Mouse (Mus musculus): ENCODE measurements around the gene S100a16. TPM values are rescaled to one million over a fixed set of nuclear protein-coding genes. Genes with fewer than 3 reads are reported as not detected.
A peak's percentile ranks its signal among the peaks of the same experiment; 100 is the strongest.

The S100a16 gene
- polyA plus RNA-seq, 1 experiment from 2014 or later = 40.0 TPM

DNA sequence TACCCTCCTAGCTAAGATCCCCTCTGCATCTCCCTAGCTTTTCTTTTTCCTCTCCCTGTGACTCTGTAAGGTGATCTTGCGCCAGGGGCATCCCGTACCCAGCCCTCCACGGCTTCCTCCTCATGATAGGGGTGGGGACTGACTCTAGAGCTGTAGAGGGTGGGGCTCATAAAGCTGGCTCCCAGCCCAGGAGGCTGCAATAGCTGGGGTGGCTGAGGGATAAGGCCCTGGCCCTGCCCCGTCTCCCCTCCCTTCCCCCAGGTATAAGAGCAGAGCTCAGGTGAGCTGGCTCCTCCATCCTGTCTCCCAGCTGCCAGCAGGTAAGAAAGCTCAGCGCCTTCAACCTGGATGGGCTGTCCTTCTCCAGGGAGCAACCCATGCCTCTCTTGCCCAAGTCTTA is 10.5 kb upstream of the S100a16 start, which contains the start of gene S100a14:
Gene S100a14, plus strand, starts transcription at position 277 of the 400 bp plus-strand sequence.
- H3K9ac ChIP-seq (replicated peaks) = no peak within 1 kb of the TSS
- no peak within 1 kb of the TSS for H3K4me2 ChIP-seq (replicated peaks)
- H3K27me3 ChIP-seq = no peaks in the 10 kb centered on the region
- no peak within 1 kb of the TSS for H3K27ac ChIP-seq (replicated peaks)
- no peak for ATAC-seq (replicated peaks)
- 71% methylated on average over 5 of the region's 5 CpGs for WGBS
- H3K4me1 ChIP-seq = no peaks in the 10 kb centered on the region
- no peaks in the 10 kb centered on the region for H3K9me3 ChIP-seq
- no peak within 1 kb of the TSS for H3K4me3 ChIP-seq
- H3K36me3 ChIP-seq = no peaks in the 10 kb centered on the region

DNA sequence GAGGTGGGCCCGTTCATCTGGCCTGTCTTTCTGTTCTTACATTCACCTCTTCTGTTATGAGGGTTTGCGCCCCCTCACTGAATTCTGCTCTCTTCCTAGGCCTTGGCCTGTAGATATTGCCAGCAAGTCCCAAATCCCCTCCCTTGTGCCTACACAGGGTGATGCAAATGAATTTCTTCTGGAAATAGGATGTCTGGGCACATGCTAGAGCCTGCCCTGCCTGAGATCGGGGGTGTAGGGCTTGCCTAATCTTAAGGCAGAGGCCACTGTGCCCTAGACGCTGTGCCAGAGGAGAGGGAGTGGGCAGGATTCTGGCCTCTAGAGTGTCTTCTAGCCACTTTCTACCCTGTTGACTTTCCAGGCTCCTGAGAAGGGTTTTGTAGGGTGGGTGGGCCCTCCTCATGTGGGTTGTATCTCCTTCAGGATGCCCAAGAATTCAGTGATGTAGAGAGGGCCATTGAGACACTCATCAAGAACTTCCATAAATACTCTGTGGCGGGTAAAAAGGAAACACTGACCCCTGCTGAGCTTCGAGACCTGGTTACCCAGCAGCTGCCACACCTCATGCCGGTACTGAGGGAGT is 9.7 kb upstream of the S100a16 start:
- no peak overlapping the region for H3K27ac ChIP-seq (replicated peaks)
- WGBS = 83% methylated on average over 7 of the region's 7 CpGs
- H3K4me1 ChIP-seq = no peaks in the 10 kb centered on the region
- no peak overlapping the region for H3K4me2 ChIP-seq (replicated peaks)
- no peaks in the 10 kb centered on the region for H3K9me3 ChIP-seq
- no peak overlapping the region for H3K4me3 ChIP-seq
- H3K27me3 ChIP-seq = no peaks in the 10 kb centered on the region
- H3K36me3 ChIP-seq = no peaks in the 10 kb centered on the region
- no peak overlapping the region for H3K9ac ChIP-seq (replicated peaks)
- no peak for ATAC-seq (replicated peaks)

DNA sequence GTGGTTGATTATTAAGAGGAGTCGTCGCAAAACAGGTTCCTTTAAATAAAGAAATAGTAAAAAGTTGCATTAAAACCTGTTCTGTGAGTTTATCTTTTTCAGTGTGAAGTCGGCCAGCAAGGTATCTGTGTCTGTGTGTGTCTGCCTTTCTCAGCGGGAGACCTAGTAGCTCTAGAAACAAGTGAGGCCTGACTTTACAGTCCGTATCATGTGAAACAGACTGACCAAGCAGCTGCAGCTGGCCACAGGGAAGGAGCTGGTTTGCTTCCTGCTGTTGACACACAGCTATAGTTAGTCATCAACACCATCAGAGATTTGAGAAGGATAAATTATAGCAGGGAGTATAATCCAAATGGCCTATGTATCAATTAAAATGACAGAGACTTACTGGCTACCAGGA is 5.3 kb upstream of the S100a16 start:
- Histone ChIP-seq H3K4me1 (no peaks in the 10 kb centered on the region), H3K27ac (replicated peaks) (no peak overlapping the region), H3K9me3 (no peaks in the 10 kb centered on the region), H3K4me2 (replicated peaks) (no peak overlapping the region), H3K36me3 (no peaks in the 10 kb centered on the region), H3K27me3 (no peaks in the 10 kb centered on the region), H3K9ac (replicated peaks) (no peak overlapping the region), H3K4me3 (no peak overlapping the region)
- no peak for ATAC-seq (replicated peaks)
- WGBS = 79% methylated on average over 5 of the region's 5 CpGs

DNA sequence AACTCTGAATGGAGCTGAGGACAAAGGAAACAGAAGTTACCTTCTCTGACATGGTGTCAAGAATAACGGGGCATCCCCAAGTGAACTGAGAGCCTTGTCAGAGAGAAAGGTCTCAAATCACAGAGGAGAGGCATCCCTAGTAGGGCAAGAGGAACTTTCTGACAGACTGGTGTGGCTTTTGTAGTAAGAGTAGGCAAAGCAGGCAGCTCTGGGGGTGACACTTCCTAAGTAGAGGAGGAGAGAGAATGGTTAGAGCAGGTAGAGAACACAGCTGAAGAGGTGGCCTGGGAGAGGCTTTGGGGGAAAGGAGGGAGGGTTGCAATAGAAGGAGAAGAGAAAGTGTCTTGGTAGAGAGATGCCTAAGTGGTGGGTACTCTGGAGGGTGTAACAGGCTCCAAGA is 1.6 kb upstream of the S100a16 start:
- Histone ChIP-seq H3K4me2 (replicated peaks) (no peak overlapping the region), H3K9me3 (no peaks in the 10 kb centered on the region), H3K36me3 (no peaks in the 10 kb centered on the region), H3K27ac (replicated peaks) (no peak overlapping the region), H3K4me3 (no peak overlapping the region), H3K27me3 (no peaks in the 10 kb centered on the region), H3K9ac (replicated peaks) (no peak overlapping the region), H3K4me1 (no peaks in the 10 kb centered on the region)
- no peak for ATAC-seq (replicated peaks)
- 56% methylated on average over 1 of the region's 1 CpGs for WGBS

DNA sequence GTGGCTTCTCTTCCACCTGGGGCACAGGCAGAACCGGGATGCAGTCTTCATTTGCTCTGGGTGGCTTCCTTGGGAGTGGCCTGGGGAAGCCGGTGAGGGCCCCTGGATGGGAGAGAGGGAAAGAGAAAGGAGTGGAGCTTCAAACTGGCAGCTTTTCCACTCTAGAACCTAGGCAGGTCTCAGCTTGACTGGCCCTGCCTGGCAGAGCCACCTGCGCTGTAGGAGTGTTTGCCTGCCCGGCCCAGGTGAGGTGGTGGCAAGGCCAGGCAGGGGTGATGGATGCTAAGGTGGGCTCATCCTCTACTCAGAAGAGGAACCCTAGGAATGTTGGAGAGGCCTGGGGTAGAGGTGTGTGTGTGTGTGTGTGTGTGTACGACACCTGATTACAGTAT is 847 bp downstream of the S100a16 start:
- Histone ChIP-seq H3K4me1 (peaks cover 7% of the 10 kb centered on the region), H3K27me3 (no peaks in the 10 kb centered on the region), H3K4me2 (replicated peaks) (no peak overlapping the region), H3K9ac (replicated peaks) (no peak overlapping the region), H3K36me3 (no peaks in the 10 kb centered on the region), H3K27ac (replicated peaks) (no peak overlapping the region), H3K4me3 (no peak overlapping the region), H3K9me3 (no peaks in the 10 kb centered on the region)
- WGBS = 85% methylated on average over 5 of the region's 5 CpGs
- no peak for ATAC-seq (replicated peaks)

DNA sequence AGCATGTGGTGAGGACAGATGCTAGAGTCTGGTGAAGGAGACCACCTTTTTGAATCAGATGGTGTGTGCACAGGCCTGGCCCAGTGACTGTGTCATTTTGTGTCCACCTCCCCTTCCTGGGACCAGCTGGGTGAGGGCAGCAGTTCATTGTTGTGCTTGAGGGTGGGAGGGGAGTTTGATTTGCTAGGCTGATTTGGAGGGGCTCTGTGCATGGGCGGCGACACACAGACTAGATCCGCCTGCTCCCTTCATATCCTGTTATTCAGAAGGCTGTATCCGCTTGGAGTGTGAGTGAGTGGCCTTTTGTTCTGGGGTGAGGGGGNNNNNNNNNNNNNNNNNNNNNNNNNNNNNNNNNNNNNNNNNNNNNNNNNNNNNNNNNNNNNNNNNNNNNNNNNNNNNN is 3.9 kb downstream of the S100a16 start:
- Histone ChIP-seq H3K27ac (replicated peaks) (0 out of 2 replicates have a peak overlapping the region, but pooled peaks have one; percentile 16), H3K4me2 (replicated peaks) (no peak overlapping the region), H3K27me3 (no peaks in the 10 kb centered on the region), H3K36me3 (no peaks in the 10 kb centered on the region), H3K9me3 (no peaks in the 10 kb centered on the region), H3K9ac (replicated peaks) (no peak overlapping the region), H3K4me3 (no peak overlapping the region), H3K4me1 (peaks cover 7% of the 10 kb centered on the region)
- WGBS = 19% methylated on average over 4 of the region's 4 CpGs
- ATAC-seq (replicated peaks) = peak; percentile 78

DNA sequence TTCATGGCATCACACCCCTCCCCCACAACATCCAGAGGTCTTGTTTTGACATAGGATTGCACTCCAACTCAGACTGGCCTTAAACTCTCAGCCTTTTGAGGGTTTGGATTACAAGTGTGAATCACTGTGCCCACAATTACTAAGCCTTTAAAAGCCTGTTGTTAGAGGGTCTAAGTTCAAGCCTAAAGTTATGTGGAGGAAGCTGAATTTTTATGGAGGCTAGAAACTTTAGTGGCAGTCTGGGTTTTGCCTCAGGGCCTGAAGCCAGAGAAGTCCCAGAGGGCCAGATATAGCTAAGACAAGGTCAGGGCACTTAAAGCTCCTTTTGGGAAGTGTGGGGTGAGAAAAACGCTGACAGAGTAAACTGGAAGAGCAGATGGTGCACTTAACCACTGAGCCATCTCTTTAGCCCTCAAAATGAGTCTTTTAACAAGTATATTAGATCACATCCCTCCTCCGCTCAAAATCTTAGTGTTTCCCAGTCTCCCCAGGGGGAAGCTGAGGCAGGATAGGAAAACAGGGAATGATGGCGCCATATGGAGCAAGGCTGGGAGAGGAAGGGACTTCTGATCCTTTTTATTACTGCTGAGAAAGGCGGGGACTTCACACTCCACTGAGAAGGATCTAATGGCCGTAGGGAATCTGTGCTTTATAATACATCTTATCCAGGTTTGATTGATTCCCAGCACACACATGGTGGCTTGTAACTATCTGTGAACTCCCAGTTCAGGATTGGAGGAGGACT is 12.8 kb downstream of the S100a16 start:
- Histone ChIP-seq H3K9me3 (no peaks in the 10 kb centered on the region), H3K4me3 (no peak overlapping the region), H3K27me3 (no peaks in the 10 kb centered on the region), H3K4me2 (replicated peaks) (no peak overlapping the region), H3K9ac (replicated peaks) (no peak overlapping the region), H3K27ac (replicated peaks) (no peak overlapping the region), H3K4me1 (no peaks in the 10 kb centered on the region), H3K36me3 (no peaks in the 10 kb centered on the region)
- 77% methylated on average over 5 of the region's 5 CpGs for WGBS
- no peak for ATAC-seq (replicated peaks)

DNA sequence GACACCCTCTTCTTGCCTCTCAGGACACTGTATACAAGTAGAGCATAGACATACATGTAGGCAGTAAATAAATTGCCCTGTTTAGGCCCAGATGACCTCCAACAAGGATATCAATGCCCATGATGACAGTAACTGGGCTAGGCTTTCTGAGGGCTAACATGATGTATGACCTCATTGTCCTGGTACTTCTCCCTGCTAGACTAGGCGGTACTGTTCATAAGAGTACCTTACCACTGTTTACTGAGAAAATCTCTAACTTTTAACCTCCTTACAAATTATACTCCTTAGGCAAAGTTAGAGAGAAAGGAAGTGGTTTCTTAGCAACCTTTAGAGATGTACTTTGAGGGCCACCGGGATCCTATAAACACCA is 13.4 kb downstream of the S100a16 start:
- no peak overlapping the region for H3K27ac ChIP-seq (replicated peaks)
- H3K4me1 ChIP-seq = no peaks in the 10 kb centered on the region
- H3K36me3 ChIP-seq = no peaks in the 10 kb centered on the region
- no peak overlapping the region for H3K4me2 ChIP-seq (replicated peaks)
- H3K9ac ChIP-seq (replicated peaks) = no peak overlapping the region
- H3K9me3 ChIP-seq = no peaks in the 10 kb centered on the region
- H3K27me3 ChIP-seq = no peaks in the 10 kb centered on the region
- no peak for ATAC-seq (replicated peaks)
- WGBS = 91% methylated on average over 2 of the region's 2 CpGs
- H3K4me3 ChIP-seq = no peak overlapping the region

DNA sequence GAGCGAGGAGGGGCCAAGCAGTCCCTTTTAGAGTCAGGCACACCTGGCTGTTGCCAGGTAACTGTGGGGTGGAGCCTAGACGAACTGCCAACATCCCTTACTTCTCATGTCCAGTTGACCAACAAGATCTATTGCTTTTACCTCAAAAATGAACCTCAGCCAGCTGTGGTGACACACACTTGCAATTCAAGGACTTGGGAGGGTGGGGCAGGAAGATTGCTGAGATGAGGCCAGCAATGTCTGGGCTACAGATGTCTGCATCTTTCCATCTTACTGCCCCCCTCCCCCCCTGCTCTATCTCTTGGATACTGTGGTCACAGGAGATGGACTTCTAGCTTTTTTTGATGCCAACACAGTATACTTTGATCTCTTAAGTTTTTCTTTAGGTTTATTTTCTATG is 15.2 kb downstream of the S100a16 start:
- H3K4me2 ChIP-seq (replicated peaks) = no peak overlapping the region
- H3K27ac ChIP-seq (replicated peaks) = no peak overlapping the region
- 76% methylated on average over 2 of the region's 2 CpGs for WGBS
- H3K9me3 ChIP-seq = no peaks in the 10 kb centered on the region
- no peak overlapping the region for H3K9ac ChIP-seq (replicated peaks)
- H3K4me3 ChIP-seq = no peak overlapping the region
- no peaks in the 10 kb centered on the region for H3K36me3 ChIP-seq
- H3K4me1 ChIP-seq = peaks cover 4% of the 10 kb centered on the region; the same call in 1 of the 2 replicates
- no peaks in the 10 kb centered on the region for H3K27me3 ChIP-seq
- no peak for ATAC-seq (replicated peaks)

DNA sequence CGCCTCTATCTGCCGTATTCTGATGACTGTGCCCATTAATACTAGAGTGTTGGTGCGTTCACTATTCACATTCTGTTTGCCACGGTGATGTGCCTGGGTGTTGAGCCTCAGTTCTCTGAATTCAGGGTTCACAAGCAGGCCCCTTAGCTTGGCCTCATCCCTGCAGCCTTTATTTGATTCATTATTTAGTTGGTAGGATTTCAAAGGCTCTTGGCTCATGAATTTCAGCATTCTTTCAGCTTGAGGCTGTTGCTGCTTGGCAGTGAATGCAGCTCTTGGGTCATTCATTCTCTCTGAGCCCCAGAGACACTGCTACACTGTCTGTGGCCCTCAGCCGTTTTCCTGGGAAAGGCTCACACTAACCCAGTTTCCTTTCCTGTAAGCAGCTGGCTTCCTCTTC is 18.9 kb downstream of the S100a16 start:
- WGBS = 10% methylated on average over 5 of the region's 5 CpGs
- Histone ChIP-seq H3K9me3 (no peaks in the 10 kb centered on the region), H3K4me3 (no peak overlapping the region), H3K27me3 (no peaks in the 10 kb centered on the region), H3K36me3 (no peaks in the 10 kb centered on the region), H3K4me2 (replicated peaks) (no peak overlapping the region), H3K9ac (replicated peaks) (no peak overlapping the region), H3K27ac (replicated peaks) (no peak overlapping the region), H3K4me1 (peaks cover 4% of the 10 kb centered on the region; the same call in 1 of the 2 replicates)
- ATAC-seq (replicated peaks) = peak; percentile 91

DNA sequence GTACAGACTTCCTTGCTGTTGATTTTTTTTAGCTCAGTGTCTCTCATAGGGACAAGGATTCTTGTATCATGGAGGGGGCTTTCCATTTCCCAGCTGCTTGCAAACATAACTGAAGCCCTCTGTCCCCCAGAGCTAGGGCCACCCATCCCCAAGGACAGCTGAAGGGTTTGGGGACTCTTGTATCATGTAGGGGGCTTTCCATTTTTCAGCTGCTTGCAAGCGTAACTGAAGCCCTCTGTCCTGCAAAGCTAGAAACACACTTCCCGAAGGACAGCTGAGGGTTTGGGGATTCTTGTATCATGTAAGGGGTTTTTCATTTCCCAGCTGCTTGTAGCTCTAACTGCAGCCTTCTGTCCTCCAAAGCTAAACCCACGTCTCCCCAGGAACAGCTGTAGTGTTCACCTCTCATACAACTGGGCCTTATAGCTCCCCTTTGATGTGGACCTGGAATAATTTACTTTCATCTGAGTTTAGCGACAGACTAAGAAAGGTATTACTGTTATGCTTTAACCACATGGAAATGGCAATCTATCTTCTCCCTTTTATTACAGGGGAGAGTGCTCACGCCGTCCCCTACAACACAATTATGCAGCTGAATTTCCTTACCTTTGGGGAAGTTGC is 23.1 kb downstream of the S100a16 start, which contains the start of gene S100a3:
Gene S100a3, plus strand, starts transcription at position 571 of the 621 bp plus-strand sequence.
- WGBS = 84% methylated on average over 6 of the region's 6 CpGs
- H3K4me2 ChIP-seq (replicated peaks) = no peak within 1 kb of the TSS
- no peaks in the 10 kb centered on the region for H3K27me3 ChIP-seq
- ATAC-seq (replicated peaks) = no peak
- H3K9me3 ChIP-seq = no peaks in the 10 kb centered on the region
- no peak within 1 kb of the TSS for H3K27ac ChIP-seq (replicated peaks)
- no peaks in the 10 kb centered on the region for H3K36me3 ChIP-seq
- H3K4me3 ChIP-seq = no peak within 1 kb of the TSS
- H3K4me1 ChIP-seq = peaks cover 4% of the 10 kb centered on the region; the same call in 1 of the 2 replicates
- H3K9ac ChIP-seq (replicated peaks) = no peak within 1 kb of the TSS

DNA sequence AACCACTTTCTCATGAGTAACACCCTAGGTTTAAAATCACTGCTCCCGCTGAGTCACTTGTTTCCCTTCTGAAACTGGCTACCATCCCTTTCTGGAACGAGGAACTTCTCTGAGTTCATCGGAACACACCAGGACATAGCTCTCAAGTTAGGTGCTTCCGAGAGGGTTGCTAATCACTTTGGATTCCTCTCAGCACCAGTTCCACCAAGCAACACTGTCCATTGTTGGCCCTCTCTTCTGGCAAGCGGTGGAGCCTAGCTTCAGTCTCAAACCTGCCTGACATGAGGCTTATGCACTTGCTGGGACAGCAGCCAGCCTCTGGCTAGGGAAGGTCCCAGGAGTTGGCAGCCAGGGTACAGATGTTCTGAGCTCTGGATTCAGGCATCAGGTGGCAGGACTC is 37.6 kb downstream of the S100a16 start:
- H3K4me1 ChIP-seq = no peaks in the 10 kb centered on the region
- no peaks in the 10 kb centered on the region for H3K36me3 ChIP-seq
- H3K4me3 ChIP-seq = no peak overlapping the region
- no peak overlapping the region for H3K27ac ChIP-seq (replicated peaks)
- no peaks in the 10 kb centered on the region for H3K9me3 ChIP-seq
- no peak overlapping the region for H3K9ac ChIP-seq (replicated peaks)
- 85% methylated on average over 5 of the region's 5 CpGs for WGBS
- no peak for ATAC-seq (replicated peaks)
- H3K4me2 ChIP-seq (replicated peaks) = no peak overlapping the region
- no peaks in the 10 kb centered on the region for H3K27me3 ChIP-seq

Data from forebrain, embryonic 15.5 days (tissue).